Mouse (Mus musculus): Measurements from ENCODE around the gene Gm28053. TPM values are rescaled to one million over a fixed set of nuclear protein-coding genes. Genes with fewer than 3 reads are reported as not detected.

Gene Gm28053
- polyA plus RNA-seq, 1 experiment from 2014 or later: 1.3 TPM

DNA sequence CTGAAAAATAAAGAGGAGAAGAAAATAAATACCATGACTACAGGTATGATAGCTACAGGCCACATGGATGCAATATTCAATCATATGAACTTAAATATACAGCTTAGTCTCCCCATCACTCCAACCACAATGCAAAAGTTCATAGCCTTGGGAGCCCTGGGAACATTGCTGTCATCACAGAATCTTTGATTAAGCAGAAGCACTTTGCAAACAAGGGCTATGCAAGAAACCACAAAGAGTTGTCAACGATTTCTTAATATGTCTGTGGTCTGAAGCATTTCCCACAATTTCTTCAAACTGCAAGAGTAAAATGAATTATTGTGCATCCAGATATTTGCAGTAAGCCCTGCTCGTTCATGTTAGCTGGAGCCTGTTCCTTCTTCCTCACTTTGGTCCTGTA, 18.6 kb downstream of the Gm28053 start:
- 74% methylated on average over 2 of the region's 2 CpGs for WGBS
- Histone ChIP-seq H3K36me3 (ENCODE audit: control insufficient read depth, insufficient read depth, low read length) (no peaks in the 10 kb centered on the region), H3K27me3 (ENCODE audit: control insufficient read depth, insufficient read depth, low read length) (peaks cover 2% of the 10 kb centered on the region; the same call in 1 of the 2 replicates), H3K4me2 (no peak overlapping the region), H3K9me3 (ENCODE audit: control insufficient read depth, low read length) (no peaks in the 10 kb centered on the region), H3K9ac (ENCODE audit: low read length) (no peak overlapping the region), H3K4me3 (ENCODE audit: low read depth, low read length) (no peak overlapping the region), H3K4me1 (ENCODE audit: control insufficient read depth, insufficient read depth, low read length) (no peaks in the 10 kb centered on the region), H3K27ac (ENCODE audit: low read depth, low read length) (no peak overlapping the region)
- no peak for DNase-seq (ENCODE audit: low spot score, missing footprints)
- ATAC-seq (ENCODE audit: low FRiP score): no peak

DNA sequence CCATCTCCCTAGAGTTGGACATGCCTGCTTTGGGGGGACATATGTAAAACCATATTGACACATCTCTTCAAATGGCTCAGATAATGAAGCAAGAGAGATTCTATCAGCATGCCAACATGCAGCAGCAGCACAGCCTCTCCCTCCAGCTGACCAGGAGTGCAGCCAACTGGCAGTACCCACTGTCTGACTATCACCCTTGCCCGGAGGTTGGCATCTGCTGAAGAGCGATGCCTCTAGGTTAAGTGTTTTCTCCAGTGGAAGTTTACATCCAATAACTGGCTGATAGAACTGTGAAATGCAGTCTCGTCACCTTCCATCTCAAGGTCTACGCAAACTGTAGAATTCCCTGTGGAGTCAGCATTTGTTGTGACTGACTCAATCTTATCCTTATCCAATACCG, 19.3 kb downstream of the Gm28053 start:
- no peaks in the 10 kb centered on the region for H3K36me3 ChIP-seq (ENCODE audit: control insufficient read depth, insufficient read depth, low read length)
- no peak for DNase-seq (ENCODE audit: low spot score, missing footprints)
- WGBS: 93% methylated on average over 5 of the region's 5 CpGs
- no peak overlapping the region for H3K4me3 ChIP-seq (ENCODE audit: low read depth, low read length)
- H3K4me2 ChIP-seq: no peak overlapping the region
- H3K9me3 ChIP-seq (ENCODE audit: control insufficient read depth, low read length): no peaks in the 10 kb centered on the region
- H3K27ac ChIP-seq (ENCODE audit: low read depth, low read length): no peak overlapping the region
- H3K9ac ChIP-seq (ENCODE audit: low read length): no peak overlapping the region
- H3K4me1 ChIP-seq (ENCODE audit: control insufficient read depth, insufficient read depth, low read length): no peaks in the 10 kb centered on the region
- no peak for ATAC-seq (ENCODE audit: low FRiP score)
- peaks cover 9% of the 10 kb centered on the region for H3K27me3 ChIP-seq (ENCODE audit: control insufficient read depth, insufficient read depth, low read length)

DNA sequence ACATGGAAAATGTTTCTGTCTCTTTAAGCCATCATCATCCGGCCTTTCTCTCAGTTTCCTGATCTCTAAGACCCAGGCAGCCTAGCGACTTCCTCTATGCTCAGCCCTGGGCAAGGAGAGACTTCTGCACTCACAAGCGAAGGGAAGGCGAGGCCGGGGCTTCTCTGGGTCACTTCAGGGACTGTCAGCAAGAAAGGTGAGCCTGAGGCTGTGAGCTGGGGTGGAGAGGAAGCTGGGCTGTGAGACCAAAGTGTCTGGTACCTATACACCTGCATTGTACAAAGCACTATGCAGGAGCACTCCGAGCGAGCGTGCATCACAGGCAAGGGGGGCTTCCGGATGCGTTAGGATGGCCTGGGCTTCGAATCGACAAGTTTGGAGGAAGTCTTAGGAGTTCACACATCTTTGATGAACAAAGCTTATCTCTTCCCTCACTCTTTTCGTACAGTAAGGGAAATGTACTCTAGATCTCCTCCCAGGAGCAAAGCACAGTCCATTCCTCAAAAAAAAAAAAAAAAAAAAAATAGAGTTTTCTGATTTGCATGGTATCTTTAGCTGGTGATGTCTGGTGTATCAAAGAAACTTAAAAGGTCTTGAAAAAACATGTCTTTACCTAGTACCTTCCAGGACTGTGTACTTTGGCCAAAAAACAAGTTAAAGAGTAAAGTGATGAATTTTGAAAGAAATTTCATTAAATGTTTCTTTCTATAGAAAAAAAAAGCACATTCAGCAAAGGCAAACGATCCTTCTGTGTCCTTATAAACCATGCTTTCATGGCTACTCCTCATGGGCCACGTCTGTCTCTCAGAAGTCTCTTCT, 20.8 kb downstream of the Gm28053 start, which contains the start of gene Gimap1:
Gene Gimap1, plus strand, starts transcription at position 94 of the 819 bp plus-strand sequence.
- Histone ChIP-seq H3K9me3 (ENCODE audit: control insufficient read depth, low read length) (no peaks in the 10 kb centered on the region), H3K4me1 (ENCODE audit: control insufficient read depth, insufficient read depth, low read length) (no peaks in the 10 kb centered on the region), H3K9ac (ENCODE audit: low read length) (no peak within 1 kb of the TSS), H3K4me2 (no peak within 1 kb of the TSS), H3K27ac (ENCODE audit: low read depth, low read length) (no peak within 1 kb of the TSS), H3K27me3 (ENCODE audit: control insufficient read depth, insufficient read depth, low read length) (peaks cover 13% of the 10 kb centered on the region), H3K36me3 (ENCODE audit: control insufficient read depth, insufficient read depth, low read length) (no peaks in the 10 kb centered on the region), H3K4me3 (ENCODE audit: low read depth, low read length) (no peak within 1 kb of the TSS)
- 83% methylated on average over 15 of the region's 15 CpGs for WGBS
- no peak for DNase-seq (ENCODE audit: low spot score, missing footprints)
- no peak for ATAC-seq (ENCODE audit: low FRiP score)

DNA sequence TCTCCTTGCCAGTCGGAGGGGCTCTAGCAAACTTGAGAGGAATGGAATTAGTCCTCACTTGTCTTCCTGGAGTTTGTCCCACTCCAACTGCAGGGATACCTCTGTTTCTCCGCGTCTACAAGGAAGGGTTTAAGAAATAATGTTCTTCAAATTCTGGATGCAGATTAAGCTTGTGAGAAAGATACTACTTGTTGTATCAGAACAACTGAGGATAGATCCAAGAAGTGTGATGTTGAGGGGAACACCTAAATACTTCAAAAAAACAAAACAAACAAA, 21.3 kb downstream of the Gm28053 start:
- DNase-seq (ENCODE audit: low spot score, missing footprints): no peak
- Histone ChIP-seq H3K9me3 (ENCODE audit: control insufficient read depth, low read length) (no peaks in the 10 kb centered on the region), H3K4me3 (ENCODE audit: low read depth, low read length) (no peak overlapping the region), H3K27ac (ENCODE audit: low read depth, low read length) (no peak overlapping the region), H3K4me1 (ENCODE audit: control insufficient read depth, insufficient read depth, low read length) (no peaks in the 10 kb centered on the region), H3K36me3 (ENCODE audit: control insufficient read depth, insufficient read depth, low read length) (no peaks in the 10 kb centered on the region), H3K4me2 (no peak overlapping the region), H3K9ac (ENCODE audit: low read length) (no peak overlapping the region), H3K27me3 (ENCODE audit: control insufficient read depth, insufficient read depth, low read length) (peaks cover 13% of the 10 kb centered on the region)
- ATAC-seq (ENCODE audit: low FRiP score): no peak
- 91% methylated on average over 3 of the region's 3 CpGs for WGBS

DNA sequence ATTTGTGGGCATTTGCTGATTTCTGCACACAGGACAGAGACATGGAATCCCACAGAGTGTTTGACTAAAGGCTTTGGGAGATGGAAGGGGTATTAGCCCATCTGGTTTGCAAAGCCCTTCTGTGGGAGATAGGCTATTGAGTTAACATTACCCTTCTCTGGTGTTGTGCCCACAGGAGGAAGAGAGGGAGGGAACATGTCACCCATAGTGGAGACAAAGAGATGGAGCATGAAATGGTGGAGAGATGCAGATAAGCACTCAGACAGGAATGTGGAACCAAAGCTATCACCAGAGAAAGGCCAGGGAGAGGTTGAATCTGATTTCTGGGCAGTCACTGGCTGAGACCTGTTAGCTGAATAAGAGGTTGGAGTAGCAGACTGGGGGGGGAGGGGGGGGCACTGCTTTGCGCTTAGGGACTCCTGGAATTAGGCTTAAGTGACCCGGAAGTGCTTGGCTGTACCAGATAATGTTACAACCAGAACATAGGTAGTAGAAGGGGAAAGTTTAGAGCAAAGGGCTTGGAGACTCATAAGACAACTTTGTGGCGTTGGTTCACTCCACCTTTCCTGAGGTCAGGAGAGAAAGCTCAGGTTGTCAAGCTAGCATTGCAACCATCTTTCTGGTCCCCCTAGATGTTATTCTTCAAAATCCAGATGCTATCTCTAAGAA, 22.2 kb downstream of the Gm28053 start:
- WGBS: 66% methylated on average over 3 of the region's 3 CpGs
- no peak overlapping the region for H3K4me3 ChIP-seq (ENCODE audit: low read depth, low read length)

DNA sequence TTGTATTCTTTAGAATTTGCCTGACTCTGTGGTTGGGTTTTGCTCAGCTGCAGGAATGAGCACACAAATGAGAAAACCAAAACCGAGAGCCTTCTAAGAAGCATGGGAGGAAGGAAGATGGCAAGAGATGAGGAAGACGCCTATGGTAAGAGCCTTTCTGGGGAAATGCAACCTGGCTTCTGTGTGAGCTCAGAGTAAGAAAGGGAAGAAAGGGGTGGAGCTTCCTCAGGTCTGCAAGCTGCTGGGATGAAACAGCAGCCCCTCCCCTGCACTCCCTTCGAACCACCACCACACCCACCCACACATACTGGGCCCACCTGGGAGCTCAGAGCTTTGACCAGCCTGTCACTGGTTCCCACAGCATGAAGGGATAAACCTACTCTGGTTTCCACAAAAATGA, 22.9 kb downstream of the Gm28053 start:
- H3K27me3 ChIP-seq (ENCODE audit: control insufficient read depth, insufficient read depth, low read length): peaks cover 13% of the 10 kb centered on the region

More for the DNA sequence above, 22.2 kb downstream of the Gm28053 start:
- no peak overlapping the region for H3K4me2 ChIP-seq
- DNase-seq (ENCODE audit: low spot score, missing footprints): no peak
- H3K27ac ChIP-seq (ENCODE audit: low read depth, low read length): no peak overlapping the region
- no peaks in the 10 kb centered on the region for H3K9me3 ChIP-seq (ENCODE audit: control insufficient read depth, low read length)
- peaks cover 13% of the 10 kb centered on the region for H3K27me3 ChIP-seq (ENCODE audit: control insufficient read depth, insufficient read depth, low read length)
- H3K4me1 ChIP-seq (ENCODE audit: control insufficient read depth, insufficient read depth, low read length): no peaks in the 10 kb centered on the region
- H3K36me3 ChIP-seq (ENCODE audit: control insufficient read depth, insufficient read depth, low read length): no peaks in the 10 kb centered on the region
- no peak for ATAC-seq (ENCODE audit: low FRiP score)
- no peak overlapping the region for H3K9ac ChIP-seq (ENCODE audit: low read length)

DNA sequence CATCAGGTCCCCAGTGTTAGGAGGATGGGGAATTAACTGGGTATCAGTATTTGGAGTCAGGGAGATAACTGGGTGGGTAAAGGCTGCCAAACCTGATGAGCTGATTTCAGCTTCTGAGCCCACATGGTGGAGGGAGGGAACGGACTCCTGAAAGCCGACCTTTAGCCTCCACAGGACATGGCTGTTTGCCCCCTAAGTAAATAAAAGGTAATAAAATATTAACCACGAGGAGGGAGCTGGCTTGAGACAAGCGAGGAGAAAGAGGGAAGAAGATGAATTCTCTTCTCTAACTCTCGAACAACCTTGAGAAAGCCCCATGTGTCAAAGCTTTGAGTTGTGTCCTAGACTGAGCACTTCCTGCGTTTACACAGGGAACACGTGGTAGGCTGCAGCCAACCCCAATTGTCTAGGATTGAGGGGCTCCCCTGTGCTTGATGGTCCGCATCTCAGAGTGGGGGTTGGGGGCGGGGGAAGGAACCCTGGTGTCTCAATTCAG, 23.4 kb downstream of the Gm28053 start:
- no peak for ATAC-seq (ENCODE audit: low FRiP score)
- Histone ChIP-seq H3K27ac (ENCODE audit: low read depth, low read length) (no peak overlapping the region), H3K9me3 (ENCODE audit: control insufficient read depth, low read length) (no peaks in the 10 kb centered on the region), H3K27me3 (ENCODE audit: control insufficient read depth, insufficient read depth, low read length) (peaks cover 13% of the 10 kb centered on the region), H3K9ac (ENCODE audit: low read length) (no peak overlapping the region), H3K4me1 (ENCODE audit: control insufficient read depth, insufficient read depth, low read length) (no peaks in the 10 kb centered on the region), H3K36me3 (ENCODE audit: control insufficient read depth, insufficient read depth, low read length) (no peaks in the 10 kb centered on the region), H3K4me2 (no peak overlapping the region), H3K4me3 (ENCODE audit: low read depth, low read length) (no peak overlapping the region)
- DNase-seq (ENCODE audit: low spot score, missing footprints): peak; percentile 85
- 37% methylated on average over 9 of the region's 9 CpGs for WGBS

More for the DNA sequence above, 22.9 kb downstream of the Gm28053 start:
- no peaks in the 10 kb centered on the region for H3K9me3 ChIP-seq (ENCODE audit: control insufficient read depth, low read length)
- H3K4me2 ChIP-seq: no peak overlapping the region
- 43% methylated on average over 3 of the region's 3 CpGs for WGBS
- H3K9ac ChIP-seq (ENCODE audit: low read length): no peak overlapping the region
- DNase-seq (ENCODE audit: low spot score, missing footprints) (no peak), ATAC-seq (ENCODE audit: low FRiP score) (no peak)
- no peak overlapping the region for H3K27ac ChIP-seq (ENCODE audit: low read depth, low read length)
- no peaks in the 10 kb centered on the region for H3K4me1 ChIP-seq (ENCODE audit: control insufficient read depth, insufficient read depth, low read length)
- no peak overlapping the region for H3K4me3 ChIP-seq (ENCODE audit: low read depth, low read length)
- no peaks in the 10 kb centered on the region for H3K36me3 ChIP-seq (ENCODE audit: control insufficient read depth, insufficient read depth, low read length)

DNA sequence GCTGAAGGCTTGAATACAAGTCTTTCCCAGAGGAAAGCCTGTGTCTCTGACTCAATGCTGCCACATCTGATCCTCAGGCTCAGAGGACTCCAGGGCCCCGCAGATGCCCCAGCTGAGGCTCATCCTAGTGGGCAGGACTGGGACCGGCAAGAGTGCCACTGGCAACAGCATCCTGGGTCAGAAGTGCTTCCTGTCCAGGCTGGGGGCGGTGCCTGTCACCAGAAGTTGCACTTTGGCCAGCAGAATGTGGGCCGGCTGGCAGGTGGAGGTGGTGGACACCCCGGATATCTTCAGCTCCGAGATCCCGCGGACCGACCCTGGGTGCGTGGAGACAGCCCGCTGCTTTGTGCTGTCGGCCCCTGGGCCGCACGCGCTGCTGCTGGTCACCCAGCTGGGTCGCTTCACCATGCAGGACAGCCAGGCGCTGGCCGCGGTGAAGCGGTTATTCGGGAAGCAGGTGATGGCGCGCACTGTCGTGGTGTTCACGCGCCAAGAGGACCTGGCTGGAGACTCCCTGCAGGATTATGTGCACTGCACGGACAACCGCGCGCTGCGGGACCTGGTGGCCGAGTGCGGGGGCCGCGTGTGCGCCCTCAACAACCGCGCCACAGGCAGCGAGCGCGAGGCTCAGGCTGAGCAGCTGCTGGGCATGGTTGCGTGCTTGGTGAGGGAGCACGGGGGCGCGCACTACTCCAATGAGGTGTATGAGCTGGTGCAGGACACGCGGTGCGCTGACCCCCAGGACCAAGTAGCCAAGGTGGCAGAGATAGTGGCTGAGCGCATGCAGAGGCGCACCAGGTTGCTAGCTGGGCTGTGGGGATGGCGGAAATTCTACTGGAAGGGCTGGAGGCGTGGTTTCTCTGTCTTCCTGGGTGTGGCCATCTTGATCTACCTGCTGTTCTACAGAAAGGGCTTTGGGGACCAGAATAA, 24.3 kb downstream of the Gm28053 start:
- no peak overlapping the region for H3K9ac ChIP-seq (ENCODE audit: low read length)
- no peak overlapping the region for H3K27ac ChIP-seq (ENCODE audit: low read depth, low read length)
- ATAC-seq (ENCODE audit: low FRiP score) (peak; percentile 46; the same call in 1 of the 2 replicates), DNase-seq (ENCODE audit: low spot score, missing footprints) (peak; percentile 92)
- no peaks in the 10 kb centered on the region for H3K4me1 ChIP-seq (ENCODE audit: control insufficient read depth, insufficient read depth, low read length)
- H3K4me3 ChIP-seq (ENCODE audit: low read depth, low read length): peak overlapping the region; percentile 32
- WGBS: 2% methylated on average over 52 of the region's 52 CpGs
- no peaks in the 10 kb centered on the region for H3K36me3 ChIP-seq (ENCODE audit: control insufficient read depth, insufficient read depth, low read length)
- H3K9me3 ChIP-seq (ENCODE audit: control insufficient read depth, low read length): no peaks in the 10 kb centered on the region
- peak overlapping the region; percentile 59 for H3K4me2 ChIP-seq
- peaks cover 13% of the 10 kb centered on the region for H3K27me3 ChIP-seq (ENCODE audit: control insufficient read depth, insufficient read depth, low read length)

Measured in midbrain, embryonic 11.5 days (tissue).